Mouse (Mus musculus): ENCODE data around the gene Pou2f3. TPM values are rescaled to one million over a fixed set of nuclear protein-coding genes. Genes with fewer than 3 reads are reported as not detected.

Pou2f3 gene
- under 1 TPM; 0.20 to 0.22 TPM for total RNA-seq (2021)
- long read RNA-seq, experiment 1, result 0 reads
- long read RNA-seq, experiment 2, result 0 reads

DNA sequence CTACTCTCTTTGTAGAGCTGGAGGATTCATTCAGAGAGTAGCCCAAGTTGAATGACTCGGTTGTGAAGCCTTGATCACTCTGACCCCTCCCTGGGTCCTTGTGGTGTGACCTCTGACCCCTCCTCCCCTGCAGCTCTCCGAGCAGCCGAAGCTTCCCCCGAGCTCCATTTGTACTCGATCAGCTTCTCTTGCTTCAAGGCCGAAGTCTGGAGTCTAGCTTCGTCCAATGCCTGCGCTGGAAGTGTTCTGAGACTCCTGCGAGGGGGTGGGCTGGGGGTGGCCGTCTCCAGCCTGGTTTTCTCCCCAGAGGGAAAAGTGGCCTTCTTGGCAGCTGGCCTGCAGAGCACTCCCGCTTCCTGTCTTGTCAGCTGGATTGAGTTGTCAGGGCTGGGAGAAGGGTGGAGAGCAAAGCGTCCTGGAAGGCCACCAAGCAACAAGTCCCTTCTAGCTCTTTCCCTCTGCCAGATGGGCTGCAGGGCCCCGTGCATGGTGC is at the start of gene Pou2f3:
Gene Pou2f3, minus strand, starts transcription at position 180 of the 493 bp plus-strand sequence.
- DNase-seq (ENCODE audit: low spot score in 2 of 2), result peak in 1 of 2 experiments; percentile 26

DNA sequence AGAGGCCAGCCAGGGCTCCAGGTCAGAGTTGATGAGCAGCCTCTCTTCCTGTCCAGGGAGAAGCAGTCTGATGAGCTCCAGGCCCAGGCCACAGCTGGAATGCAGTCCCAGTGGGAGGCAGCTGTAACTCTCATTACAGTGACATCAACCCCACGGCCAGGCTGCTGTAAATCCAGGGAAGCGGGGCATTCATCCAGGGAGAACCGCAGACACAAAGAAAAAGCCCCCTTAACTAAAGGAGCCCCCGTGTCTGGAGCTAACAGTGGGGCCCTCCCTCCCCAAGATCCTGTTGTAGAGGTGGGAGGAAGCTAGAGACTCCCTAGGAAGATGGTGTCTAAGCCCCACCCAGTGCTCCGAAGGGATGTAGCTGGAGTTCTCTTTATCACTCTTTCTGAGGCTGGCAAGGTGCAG is 43.1 kb upstream of the Pou2f3 start:
- DNase-seq (ENCODE audit: low spot score in 2 of 2), result no peak

DNA sequence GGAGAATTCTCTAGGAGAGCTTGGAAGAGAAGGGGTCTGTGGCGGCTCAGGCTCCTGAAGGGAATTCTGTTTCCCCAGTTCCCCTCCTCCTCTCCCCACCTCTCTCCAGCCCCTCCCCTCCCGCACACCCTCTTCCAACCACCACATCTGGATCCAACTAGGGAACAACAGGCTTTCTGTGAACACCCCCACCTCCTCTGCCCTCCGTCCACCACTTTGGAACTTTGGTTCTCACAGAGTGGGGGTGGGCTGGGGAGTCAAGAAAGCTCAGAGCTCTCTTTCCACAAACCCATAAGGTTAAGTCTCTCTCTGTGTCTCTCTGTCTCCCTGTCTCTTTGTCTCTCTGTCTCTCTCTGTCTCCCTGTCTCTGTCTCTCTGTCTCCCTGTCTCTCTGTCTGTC is 42.6 kb upstream of the Pou2f3 start:
- DNase-seq (ENCODE audit: low spot score in 2 of 2), result no peak

DNA sequence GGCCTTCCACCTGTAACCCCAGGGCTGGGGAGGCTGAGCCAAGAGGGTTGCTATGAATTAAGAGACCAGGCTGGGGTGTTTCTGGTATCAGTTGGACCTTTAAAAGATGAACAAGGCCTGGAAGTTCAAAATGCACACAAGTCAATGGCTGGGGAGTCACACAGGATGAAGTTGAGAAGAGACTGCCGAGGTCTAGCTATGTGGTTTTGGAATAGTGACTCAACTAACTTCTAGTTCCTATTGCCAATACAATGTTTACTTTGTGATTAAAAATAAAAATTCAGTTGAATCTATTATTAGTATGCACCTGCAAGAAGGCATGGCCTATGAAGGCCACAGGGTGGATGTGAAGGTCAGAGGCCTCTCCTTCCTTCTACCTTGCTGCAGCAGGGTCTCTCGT is 41.6 kb upstream of the Pou2f3 start:
- DNase-seq (ENCODE audit: low spot score in 2 of 2), result no peak

DNA sequence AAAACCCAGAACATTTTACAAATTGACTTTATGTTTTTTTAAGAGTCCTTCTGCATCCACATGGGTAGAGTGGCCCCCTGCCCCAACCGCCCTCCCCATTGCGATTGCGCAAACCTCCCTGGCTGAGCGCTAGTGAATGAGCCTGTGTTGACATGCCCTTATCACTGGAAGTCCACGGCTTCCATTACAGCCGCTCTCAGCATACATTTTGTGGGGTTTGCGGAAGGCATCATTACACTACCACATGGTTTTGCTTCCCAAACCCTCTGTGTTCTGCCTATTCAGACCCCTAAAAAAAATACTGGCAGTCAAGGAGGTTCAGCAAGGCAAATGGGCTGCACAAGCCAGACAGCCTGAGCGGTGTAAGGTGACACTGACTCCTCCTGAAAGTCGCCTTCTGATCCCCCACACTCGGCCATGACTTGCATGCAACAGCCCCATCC is 36.6 kb upstream of the Pou2f3 start:
- no peak for DNase-seq (ENCODE audit: low spot score in 2 of 2)

DNA sequence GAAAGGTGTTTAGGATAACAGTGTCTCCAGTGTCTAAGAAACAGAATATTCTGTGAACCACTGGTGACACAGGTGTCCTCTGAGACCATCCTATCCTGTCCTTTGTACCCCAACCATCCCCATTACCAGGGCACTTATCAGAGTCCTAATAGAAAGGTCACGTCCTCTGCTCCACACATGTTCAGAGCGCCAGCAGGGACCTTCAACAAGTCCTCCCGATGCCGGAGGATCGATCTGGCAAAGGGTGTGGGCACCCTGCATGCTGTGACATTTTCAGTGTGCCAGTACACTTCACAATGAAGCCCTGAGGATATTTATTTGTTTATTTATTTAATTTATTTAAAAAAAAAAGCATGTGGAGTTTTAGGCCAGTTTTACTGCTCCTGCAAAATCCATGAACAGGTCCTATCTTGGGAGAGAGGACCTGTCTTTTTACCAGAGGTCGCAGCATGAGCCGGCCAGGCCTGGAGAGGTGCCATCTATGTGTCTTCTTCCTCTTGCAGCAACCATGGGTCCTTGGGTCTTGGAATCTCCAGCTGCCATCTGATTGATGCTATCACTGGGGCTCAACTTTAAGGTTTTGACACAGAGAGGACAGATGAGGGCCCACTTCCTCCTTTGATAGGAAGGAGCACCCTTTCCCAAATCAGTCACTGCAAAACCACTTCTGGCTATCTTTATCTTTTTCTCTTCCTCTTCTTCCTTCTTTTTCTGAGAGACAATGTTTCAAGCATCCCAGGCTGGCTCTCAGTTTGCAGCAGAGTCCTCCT is 35.8 kb upstream of the Pou2f3 start:
- DNase-seq (ENCODE audit: low spot score in 2 of 2), result no peak

DNA sequence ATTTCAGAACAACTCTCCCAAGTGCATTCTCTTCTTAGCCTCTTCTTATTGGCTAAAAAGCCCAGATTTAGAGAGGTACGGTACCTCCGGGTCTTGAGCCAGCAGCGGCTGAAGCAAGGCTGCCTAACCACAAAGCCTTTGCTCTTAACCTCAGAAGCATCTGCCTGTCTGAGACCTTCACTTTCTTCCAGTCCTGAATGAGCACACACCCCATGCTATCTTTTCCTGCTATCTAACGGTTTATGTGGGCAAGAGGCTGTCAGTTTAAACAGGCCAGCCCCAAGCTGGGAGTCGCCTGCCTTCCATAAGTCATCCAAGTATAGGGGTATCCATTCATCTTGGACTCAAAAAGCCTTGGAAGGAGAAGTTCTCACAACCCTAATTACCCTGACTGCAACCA is 32.3 kb upstream of the Pou2f3 start:
- no peak for DNase-seq (ENCODE audit: low spot score in 2 of 2)

DNA sequence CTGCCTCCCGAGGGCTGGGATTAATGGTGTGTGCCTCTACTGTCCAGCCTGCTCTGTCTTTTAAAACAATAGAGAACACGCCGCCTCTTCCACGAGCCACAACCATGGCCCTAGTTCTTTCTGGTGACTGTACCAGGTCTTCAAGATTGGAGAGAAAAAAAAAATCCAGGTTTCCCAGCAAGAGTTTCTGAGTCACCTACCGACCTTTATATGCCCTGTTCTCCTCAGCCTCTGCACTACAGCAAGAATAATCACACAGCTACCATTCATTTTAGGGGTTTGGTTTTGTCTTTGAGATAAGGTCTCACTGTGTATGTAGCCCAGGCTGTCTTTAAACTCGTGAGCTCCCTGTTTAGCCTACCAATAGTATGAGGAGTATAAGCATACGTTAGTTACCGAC is 31.8 kb upstream of the Pou2f3 start:
- no peak for DNase-seq (ENCODE audit: low spot score in 2 of 2)

DNA sequence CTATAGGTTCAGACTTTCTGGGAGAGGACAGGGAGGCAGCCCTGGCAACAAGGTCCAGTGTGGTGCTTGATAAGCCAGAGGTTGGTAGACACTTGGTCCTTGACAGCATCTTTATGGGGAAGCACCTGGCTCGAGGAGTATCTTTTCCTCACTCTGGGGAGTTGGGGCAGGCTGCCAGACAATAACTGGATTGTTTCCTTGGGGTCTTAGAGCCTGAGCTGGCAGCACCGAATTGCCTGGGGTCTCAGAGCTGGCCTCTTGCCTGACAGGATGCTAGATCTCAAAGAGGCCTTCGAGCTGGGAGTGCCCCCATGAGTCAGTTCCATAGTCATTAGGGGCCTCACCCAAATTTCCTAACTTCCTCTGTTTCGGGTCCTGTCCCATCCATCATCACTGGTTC is 31.1 kb upstream of the Pou2f3 start:
- DNase-seq (ENCODE audit: low spot score in 2 of 2), result no peak

DNA sequence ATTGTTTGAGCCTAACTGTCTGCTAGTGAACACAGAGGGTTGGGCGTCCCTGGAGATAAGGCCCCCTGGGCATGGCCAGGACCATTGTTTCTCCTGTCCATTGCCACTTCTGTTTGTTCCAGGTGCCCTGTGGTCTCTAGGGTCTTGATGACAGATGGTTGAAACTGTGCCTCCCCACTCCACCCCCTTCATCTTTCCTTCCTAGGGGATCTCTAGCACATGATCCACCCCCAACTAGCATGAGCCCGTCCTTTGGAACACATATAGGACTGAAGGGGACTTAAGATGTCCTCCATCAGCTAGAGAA is 30.4 kb upstream of the Pou2f3 start:
- DNase-seq (ENCODE audit: low spot score in 2 of 2), result no peak

DNA sequence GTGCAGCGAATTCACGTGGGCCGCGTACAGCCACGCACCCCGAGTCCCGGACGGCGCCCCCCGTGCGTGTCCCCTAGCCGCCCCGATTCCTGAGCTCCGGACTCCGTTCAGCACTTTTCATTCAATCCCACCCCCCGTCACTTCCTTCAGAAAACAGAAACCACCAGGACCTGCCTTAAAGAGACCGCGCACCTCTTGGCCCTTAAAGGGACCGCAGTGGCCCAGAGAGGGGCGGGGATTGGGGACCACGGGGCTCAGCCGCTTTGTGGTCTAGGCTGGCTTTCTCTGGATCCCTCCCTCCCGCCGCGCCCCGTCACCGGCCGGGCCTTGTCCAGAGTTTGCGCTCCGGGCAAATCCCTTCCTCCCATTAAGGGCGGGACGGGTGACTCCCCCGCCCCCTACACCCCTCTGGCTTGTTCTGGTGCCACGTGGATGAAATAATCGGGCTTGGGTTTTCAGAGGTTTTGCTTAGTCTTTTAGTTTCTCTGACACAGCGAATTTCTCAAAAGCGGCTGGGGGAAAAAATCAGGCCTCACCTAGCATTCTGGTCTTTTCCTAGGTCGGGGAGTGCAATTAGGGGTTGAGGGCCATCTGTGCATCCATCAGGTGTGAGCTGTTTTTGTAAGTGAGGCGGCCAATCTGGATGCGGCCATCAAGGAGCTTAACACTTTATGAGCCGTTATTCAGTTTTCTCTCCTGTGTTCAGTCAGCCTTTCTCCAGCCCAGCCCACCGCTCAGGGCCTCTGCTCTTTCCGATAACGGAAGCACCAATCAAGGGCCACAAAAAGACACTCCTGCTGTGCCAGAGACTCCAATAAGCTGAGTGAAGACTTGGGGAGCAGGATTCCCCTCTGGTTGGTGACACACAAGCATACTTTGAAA is 29.8 kb upstream of the Pou2f3 start, which contains the start of gene Oaf:
Gene Oaf, minus strand, starts transcription at position 200 of the 882 bp plus-strand sequence.
- peak; percentile 66 to 79 for DNase-seq (ENCODE audit: low spot score in 2 of 2)

DNA sequence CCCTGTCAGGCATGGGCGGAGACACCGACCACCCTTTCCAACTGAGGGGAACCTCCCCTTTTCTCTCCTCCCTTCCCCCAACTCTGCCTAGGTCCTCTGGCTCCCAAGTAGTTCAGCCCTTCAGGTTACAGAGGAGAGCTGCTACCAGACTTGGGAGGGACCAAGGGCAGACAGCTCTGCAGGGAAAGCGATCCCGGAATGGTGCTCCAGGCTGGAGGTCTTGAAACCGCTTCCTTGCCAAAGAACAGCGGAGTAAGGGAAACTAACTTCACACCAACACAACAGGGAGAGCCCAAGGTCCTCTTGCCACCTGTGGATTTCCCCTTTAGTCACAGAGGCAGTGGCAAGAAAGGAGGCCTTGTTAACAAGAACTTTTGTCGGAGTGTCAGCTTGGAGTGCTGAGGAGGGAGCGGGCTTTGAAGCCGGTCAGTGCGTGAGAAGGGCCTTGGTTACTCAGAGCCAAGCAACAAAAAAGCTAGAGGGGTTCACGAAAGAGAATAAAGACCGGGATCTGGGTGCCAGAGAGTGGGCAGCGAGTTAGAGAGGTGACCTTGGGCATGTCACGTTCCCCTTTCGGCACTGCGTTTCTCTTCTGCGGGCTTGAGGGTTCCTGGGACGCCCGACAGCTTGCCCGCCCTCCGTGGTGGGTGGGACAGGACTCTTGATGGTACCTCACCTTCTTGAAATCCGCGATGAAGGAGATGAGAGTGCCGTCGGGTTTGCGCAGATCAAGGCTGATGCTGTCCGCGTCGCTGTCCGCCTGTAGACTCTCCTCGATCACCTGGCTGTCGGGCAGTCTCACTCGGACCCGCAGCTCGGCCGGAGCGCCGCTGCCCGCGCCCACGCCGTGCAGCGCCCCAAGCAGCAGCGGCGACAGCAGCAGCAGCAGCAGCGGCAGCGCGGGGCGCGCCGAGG is 28.7 kb upstream of the Pou2f3 start:
- peak; percentile 30 to 44 for DNase-seq (ENCODE audit: low spot score in 2 of 2)

DNA sequence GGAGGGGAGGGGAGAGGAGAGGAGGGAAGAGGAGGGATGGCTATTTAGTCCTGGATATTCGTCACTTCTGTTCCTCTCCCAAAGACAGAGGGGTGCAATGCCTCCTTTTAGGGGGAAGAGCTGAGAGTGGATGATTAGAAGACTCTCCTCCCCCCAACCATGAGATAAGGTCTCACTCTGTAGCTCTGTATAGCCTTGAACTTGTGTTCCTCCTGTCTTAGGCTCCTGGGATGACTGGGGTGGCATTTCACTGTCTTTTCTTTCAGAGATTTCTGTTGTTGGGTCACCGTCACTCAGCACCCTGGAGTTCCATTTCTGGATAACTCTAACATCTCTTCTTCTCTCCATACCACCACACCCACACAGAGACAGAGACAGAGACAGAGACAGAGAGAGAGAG is 28.0 kb upstream of the Pou2f3 start:
- DNase-seq (ENCODE audit: low spot score in 2 of 2), result no peak

DNA sequence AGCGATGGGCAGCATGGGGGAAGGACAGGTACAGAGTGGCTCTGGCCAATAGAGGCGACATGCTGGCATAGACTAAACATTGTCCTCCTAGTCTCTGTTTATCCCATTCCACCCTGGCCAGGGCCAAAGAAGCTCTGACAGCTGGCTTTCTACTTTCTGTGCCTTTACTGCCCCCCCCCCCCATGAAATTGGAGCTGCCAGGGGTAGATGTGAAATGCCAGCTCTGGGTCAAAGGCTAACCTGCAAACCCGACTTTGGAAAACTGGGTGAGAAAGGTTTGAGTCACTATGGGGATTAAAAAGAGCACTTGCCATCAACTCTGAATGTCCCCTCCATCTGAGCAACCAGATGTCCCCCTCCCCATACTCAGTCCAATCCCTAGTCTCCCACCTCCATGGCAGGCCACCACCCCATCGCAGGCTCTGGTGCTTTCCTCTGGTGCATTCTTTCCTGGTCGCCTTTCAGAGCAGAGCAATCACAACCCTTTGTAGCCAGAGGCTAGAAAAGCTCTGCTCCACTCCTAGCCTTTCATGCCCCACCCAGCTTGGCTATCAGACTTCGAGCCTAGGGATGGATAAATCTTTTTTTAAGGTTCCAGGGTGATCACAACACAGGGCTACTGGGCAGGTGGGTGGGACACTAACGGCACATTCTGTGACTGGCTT is 27.1 kb upstream of the Pou2f3 start:
- no peak for DNase-seq (ENCODE audit: low spot score in 2 of 2)

DNA sequence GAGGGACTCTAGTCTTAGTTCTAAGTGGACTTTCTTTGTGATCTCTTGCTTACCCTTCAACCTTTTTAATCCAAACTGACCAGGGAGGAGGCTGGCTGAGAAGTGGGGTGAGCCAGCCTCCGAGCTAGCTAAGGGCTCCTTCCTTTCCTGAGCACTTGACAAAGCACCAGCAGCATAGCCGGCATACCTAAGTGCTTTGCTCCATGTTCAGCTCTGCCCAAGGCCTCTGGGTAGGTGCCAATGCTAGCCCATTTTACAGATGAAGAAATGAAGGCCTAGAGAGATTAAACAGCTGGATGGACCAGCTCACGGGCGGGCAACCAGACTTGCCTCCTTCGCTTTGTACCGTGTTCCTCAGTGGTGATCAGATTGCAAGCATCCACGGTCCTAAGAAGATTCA is 26.4 kb upstream of the Pou2f3 start:
- no peak for DNase-seq (ENCODE audit: low spot score in 2 of 2)

DNA sequence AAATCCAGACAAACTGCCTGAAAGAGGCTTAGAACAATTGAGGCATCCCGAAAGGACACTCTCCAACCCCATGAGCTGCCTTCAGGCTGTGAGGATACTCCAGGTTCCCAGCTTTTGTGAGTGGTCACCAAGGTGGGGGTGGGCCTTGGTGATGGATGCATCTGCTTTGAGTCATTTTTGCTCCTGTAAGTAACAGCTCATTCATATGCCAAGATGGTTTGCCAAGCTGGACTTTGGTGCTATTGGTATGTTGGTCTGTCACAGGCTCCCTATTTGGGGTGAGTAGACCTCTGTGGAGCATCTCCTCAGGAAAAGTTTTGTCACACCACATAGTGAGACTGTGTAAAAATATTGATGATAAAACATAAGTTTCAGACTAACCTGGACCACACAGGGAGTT is 25.9 kb upstream of the Pou2f3 start:
- DNase-seq (ENCODE audit: low spot score in 2 of 2), result no peak

DNA sequence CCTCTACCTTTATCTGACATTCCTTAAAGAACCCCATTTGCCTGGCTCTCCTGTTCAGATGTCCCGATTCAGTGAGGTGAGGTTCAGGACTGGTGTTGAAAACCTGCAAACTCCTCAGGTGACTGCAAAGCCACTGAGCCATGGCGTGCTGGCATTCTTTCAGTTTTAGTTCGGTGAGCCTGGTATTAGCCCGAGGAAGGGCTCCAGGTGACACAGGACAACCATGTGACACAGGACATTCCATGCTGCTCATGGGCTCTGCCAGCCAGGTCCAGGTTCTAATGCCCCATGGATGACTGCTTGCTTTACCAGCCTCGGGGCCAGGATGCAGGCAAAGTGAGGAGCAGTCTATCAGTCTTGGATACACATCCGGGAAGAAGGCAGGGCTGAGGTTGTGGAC is 25.2 kb upstream of the Pou2f3 start:
- DNase-seq (ENCODE audit: low spot score in 2 of 2), result no peak

DNA sequence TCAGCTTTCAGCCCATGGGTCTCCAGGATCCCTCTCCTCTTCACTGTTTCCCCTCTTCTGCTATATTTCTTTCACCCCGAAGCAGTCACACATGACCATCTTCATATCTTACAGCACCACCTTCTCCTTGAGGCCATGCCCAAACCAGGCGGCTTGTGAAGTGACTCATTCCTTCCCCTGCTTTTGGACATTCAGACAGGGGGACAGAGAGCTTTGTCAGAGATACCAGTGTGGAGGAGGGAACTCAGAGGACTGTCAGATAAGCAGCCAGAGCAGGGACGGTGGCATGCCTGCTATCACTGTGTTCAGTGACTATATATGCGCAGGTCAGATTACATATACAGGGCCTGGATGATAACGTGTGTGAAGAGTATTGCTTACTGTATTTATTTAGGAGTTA is 24.3 kb upstream of the Pou2f3 start:
- DNase-seq (ENCODE audit: low spot score in 2 of 2), result no peak

DNA sequence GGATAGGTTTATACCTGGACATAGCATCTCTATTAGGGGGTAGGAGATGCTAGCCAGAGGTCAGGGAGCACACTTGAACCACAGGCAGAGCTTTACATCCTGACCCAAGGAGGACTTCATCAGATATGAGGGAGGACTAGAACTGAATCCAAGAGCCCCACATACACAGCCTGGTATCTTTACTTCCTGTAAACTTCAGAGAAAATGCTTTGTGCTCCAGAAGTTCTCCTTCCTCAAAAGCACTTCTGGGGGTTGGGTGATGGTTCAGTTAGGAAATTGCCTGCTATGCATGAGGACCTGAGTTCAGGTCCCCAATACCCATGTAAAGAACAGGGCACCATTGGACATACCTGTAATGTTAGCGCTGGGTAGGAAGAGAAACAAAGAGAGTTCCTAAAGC is 23.3 kb upstream of the Pou2f3 start:
- DNase-seq (ENCODE audit: low spot score in 2 of 2), result no peak

DNA sequence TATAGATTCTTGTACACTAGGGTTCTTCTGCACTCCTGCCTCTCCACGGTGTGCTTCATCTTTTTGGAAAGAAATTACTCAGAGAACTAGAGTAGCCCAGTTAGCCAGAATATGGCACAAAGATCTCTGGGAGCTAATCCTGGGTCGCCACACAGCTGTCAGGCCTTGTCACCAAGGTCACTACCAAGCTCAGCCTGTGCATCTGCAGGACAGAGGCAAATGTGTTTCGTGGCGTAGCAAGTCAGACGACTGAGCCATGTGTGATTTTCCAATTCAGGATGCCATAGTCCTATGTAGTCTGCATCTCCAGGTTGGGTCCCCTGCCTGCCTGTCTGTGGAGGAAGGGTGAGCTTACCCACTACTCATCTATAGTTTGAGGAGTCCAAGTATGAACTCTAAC is 22.9 kb upstream of the Pou2f3 start:
- no peak for DNase-seq (ENCODE audit: low spot score in 2 of 2)

DNA sequence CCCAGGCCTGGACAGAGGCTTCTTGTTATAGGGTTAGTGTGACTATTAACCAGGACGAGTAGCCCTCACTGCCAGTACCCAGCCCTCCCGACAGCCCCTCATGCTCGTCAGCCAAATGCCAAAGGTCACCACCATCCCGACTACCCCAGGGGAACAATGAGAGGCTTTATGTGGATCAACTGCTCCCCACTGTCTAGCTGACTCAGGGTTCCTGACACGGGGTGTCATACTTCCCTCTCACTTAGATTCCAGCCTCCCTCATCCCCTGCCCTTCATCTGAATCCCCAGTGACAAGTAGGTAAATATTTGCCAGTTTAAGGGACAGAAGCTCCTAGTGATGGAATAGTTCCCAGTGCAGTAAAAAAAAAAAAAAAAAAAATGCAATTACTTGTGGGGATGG is 22.1 kb upstream of the Pou2f3 start:
- no peak for DNase-seq (ENCODE audit: low spot score in 2 of 2)
